Mouse (Mus musculus): ENCODE data around the gene Tmc3. TPM values are rescaled to one million over a fixed set of nuclear protein-coding genes. Genes with fewer than 3 reads are reported as not detected.

Tmc3 gene
- polyA plus RNA-seq, 2 experiments, result 0.96 to 1.5 TPM

DNA sequence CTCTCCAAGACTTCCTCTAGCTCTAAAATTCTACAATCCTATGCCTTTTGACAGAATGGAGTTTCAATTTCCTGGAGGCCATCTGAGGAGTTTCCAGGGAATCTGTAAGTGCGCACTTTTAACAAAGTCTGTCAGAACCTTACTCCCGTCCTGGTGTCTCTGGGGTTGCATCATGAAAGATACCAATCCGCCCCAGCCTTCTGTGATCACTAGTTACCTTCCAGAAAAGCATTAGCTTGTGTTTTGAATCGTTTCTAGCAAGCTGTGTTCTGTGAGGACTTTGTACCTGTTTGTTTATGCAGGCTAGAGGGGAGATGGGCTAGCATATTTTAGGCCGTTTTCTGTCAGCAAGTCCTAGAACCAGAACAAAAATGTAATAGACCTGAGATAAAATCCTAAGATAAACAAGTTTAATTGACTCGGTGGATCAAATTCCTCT lies 48.0 kb downstream of the Tmc3 start:
- peak overlapping the region; percentile 51 for H3K4me2 ChIP-seq (replicated peaks; ENCODE audit: low read depth, low read length, severe bottlenecking)
- DNase-seq (ENCODE audit: low spot score), result no peak
- no peaks in the 10 kb centered on the region for H3K27me3 ChIP-seq (ENCODE audit: control insufficient read depth, insufficient read depth, low read length)
- WGBS, result 52% methylated on average over 6 of the region's 6 CpGs
- no peak overlapping the region for H3K27ac ChIP-seq (replicated peaks; ENCODE audit: low read depth, low read length)
- no peak for TF ChIP-seq POLR2A (IDR thresholded peaks at IDR 0.05; ENCODE audit: borderline replicate concordance, extremely low read depth, insufficient read depth, insufficient read length)
- peaks cover 12% of the 10 kb centered on the region for H3K36me3 ChIP-seq (ENCODE audit: control insufficient read depth, insufficient read depth, low read length)
- H3K9me3 ChIP-seq (ENCODE audit: control insufficient read depth, low read length), result no peaks in the 10 kb centered on the region
- peaks cover 22% of the 10 kb centered on the region for H3K4me1 ChIP-seq (ENCODE audit: control insufficient read depth, insufficient read depth, low read length)
- peak overlapping the region; percentile 67 for H3K9ac ChIP-seq (ENCODE audit: low read depth, low read length, severe bottlenecking)
- H3K4me3 ChIP-seq (replicated peaks; ENCODE audit: low read length), result peak overlapping the region; percentile 55
- ATAC-seq (ENCODE audit: low FRiP score, low read depth), result no peak

DNA sequence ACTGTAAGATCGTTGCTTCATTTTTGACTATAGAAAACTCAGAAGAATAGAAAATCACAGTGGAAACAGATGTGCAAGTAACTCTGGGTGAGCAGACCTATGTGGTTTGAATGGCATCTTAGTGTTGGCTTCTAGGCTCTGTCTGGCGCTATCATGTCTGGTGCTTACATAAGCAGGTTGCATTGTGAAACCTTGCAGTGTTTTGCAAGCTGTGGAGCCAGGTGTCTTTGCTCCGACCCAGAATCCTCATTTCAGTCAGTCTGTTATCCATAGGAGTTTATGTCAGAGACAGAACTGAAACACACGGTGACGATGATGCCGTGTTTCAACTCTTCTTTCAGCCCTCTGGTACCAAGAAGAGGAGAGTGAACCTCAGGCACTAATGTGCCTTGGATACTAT lies 49.1 kb downstream of the Tmc3 start:
- peaks cover 20% of the 10 kb centered on the region for H3K36me3 ChIP-seq (ENCODE audit: control insufficient read depth, insufficient read depth, low read length)
- peaks cover 22% of the 10 kb centered on the region for H3K4me1 ChIP-seq (ENCODE audit: control insufficient read depth, insufficient read depth, low read length)
- H3K9ac ChIP-seq (ENCODE audit: low read depth, low read length, severe bottlenecking), result no peak overlapping the region
- WGBS, result 80% methylated on average over 6 of the region's 6 CpGs
- no peak overlapping the region for H3K27ac ChIP-seq (replicated peaks; ENCODE audit: low read depth, low read length)
- no peak overlapping the region for H3K4me2 ChIP-seq (replicated peaks; ENCODE audit: low read depth, low read length, severe bottlenecking)
- H3K9me3 ChIP-seq (ENCODE audit: control insufficient read depth, low read length), result no peaks in the 10 kb centered on the region
- H3K27me3 ChIP-seq (ENCODE audit: control insufficient read depth, insufficient read depth, low read length), result no peaks in the 10 kb centered on the region
- ATAC-seq (ENCODE audit: low FRiP score, low read depth) (no peak), DNase-seq (ENCODE audit: low spot score) (no peak)
- H3K4me3 ChIP-seq (replicated peaks; ENCODE audit: low read length), result no peak overlapping the region
- no peak for TF ChIP-seq POLR2A (IDR thresholded peaks at IDR 0.05; ENCODE audit: borderline replicate concordance, extremely low read depth, insufficient read depth, insufficient read length)

DNA sequence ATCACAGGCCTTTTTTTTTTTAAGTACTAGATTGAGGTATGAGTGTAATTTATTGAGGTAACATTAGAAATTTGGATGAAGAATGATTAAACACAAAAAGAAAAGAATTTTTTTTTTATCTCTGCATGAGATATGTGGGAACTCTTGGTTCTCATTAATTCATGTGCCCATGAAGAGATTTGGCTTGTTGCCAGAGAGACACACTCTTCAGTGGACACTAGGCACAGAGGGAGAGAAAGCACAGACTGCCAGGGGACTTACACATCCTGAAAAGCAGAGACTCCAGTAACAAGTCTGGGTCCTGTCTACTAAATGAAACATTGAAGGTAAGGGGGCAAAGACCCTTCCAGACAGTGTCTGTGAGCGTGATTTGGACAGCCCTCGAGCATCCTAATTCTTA lies 51.0 kb downstream of the Tmc3 start:
- ATAC-seq (ENCODE audit: low FRiP score, low read depth), result no peak
- no peaks in the 10 kb centered on the region for H3K27me3 ChIP-seq (ENCODE audit: control insufficient read depth, insufficient read depth, low read length)
- WGBS, result 94% methylated on average over 2 of the region's 2 CpGs
- no peak overlapping the region for H3K9ac ChIP-seq (ENCODE audit: low read depth, low read length, severe bottlenecking)
- H3K9me3 ChIP-seq (ENCODE audit: control insufficient read depth, low read length), result no peaks in the 10 kb centered on the region
- no peak for TF ChIP-seq POLR2A (IDR thresholded peaks at IDR 0.05; ENCODE audit: borderline replicate concordance, extremely low read depth, insufficient read depth, insufficient read length)
- H3K36me3 ChIP-seq (ENCODE audit: control insufficient read depth, insufficient read depth, low read length), result peaks cover 31% of the 10 kb centered on the region
- no peak overlapping the region for H3K27ac ChIP-seq (replicated peaks; ENCODE audit: low read depth, low read length)
- H3K4me1 ChIP-seq (ENCODE audit: control insufficient read depth, insufficient read depth, low read length), result peaks cover 22% of the 10 kb centered on the region
- DNase-seq (ENCODE audit: low spot score), result no peak
- H3K4me3 ChIP-seq (replicated peaks; ENCODE audit: low read length), result no peak overlapping the region
- H3K4me2 ChIP-seq (replicated peaks; ENCODE audit: low read depth, low read length, severe bottlenecking), result no peak overlapping the region

DNA sequence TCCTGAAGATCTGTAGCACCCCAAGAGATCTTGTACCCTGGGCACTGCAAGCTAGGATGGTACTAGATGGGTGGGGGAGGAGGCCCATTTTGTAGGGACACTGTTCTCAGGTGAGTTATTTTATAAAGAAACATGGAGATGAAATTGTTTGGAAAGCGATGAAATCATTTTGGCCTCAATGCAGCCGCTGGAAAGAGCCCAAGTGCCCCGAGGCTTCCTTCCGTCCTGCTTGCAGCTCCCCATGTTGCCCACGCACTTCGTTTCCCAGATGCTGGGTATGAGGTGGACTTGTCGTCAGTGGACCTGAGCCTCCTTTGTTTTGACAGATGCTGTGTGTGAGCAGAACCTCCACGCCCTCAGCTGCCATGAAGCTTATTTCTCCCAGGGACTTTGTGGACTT lies 51.7 kb downstream of the Tmc3 start:
- Histone ChIP-seq H3K9ac (ENCODE audit: low read depth, low read length, severe bottlenecking) (no peak overlapping the region), H3K4me1 (ENCODE audit: control insufficient read depth, insufficient read depth, low read length) (peaks cover 18% of the 10 kb centered on the region), H3K27me3 (ENCODE audit: control insufficient read depth, insufficient read depth, low read length) (no peaks in the 10 kb centered on the region), H3K9me3 (ENCODE audit: control insufficient read depth, low read length) (no peaks in the 10 kb centered on the region), H3K27ac (replicated peaks; ENCODE audit: low read depth, low read length) (no peak overlapping the region), H3K36me3 (ENCODE audit: control insufficient read depth, insufficient read depth, low read length) (peaks cover 31% of the 10 kb centered on the region), H3K4me3 (replicated peaks; ENCODE audit: low read length) (no peak overlapping the region), H3K4me2 (replicated peaks; ENCODE audit: low read depth, low read length, severe bottlenecking) (no peak overlapping the region)
- TF ChIP-seq POLR2A (IDR thresholded peaks at IDR 0.05; ENCODE audit: borderline replicate concordance, extremely low read depth, insufficient read depth, insufficient read length), result no peak
- ATAC-seq (ENCODE audit: low FRiP score, low read depth) (no peak), DNase-seq (ENCODE audit: low spot score) (no peak)
- WGBS, result 80% methylated on average over 8 of the region's 8 CpGs

DNA sequence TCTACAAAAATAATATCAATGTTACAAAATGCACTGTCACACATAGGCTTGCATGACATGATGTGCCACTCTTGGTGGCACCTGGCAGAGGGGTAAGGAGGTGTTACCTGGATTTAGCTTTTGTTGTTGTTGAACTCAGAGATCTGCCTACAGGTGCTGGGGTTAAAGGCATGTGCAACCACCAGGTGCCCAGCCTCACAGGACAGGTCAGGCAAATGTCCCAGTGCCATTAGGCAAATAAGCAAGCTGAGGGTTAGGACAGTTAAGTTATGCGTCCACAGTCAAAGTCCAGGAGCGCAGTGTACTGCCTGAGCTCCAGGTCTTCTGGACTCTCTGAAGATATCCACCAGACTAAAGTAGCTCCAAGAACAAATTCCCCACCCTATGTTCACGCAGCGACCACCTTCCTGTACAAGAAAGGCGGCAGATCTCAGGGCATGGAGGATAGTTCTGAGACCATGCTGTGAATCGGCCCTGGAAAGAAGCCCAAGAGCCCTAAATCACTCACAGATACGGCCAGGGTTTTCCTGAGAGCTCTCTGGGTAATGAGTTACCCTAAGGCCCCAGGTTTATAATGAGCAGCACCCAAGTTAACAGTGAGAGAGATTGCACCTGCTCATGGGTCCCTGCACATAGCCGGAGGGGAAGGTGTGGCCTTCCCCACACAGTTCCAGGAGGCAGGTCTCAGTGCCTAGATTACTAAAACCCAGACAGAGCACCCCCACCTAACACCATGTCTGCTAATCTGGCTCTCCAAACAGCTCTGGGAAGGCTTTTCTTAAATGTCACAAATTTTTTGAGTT lies 53.3 kb downstream of the Tmc3 start:
- Histone ChIP-seq H3K27me3 (ENCODE audit: control insufficient read depth, insufficient read depth, low read length) (no peaks in the 10 kb centered on the region), H3K4me3 (replicated peaks; ENCODE audit: low read length) (no peak overlapping the region), H3K27ac (replicated peaks; ENCODE audit: low read depth, low read length) (no peak overlapping the region), H3K4me2 (replicated peaks; ENCODE audit: low read depth, low read length, severe bottlenecking) (no peak overlapping the region), H3K36me3 (ENCODE audit: control insufficient read depth, insufficient read depth, low read length) (peaks cover 39% of the 10 kb centered on the region), H3K9me3 (ENCODE audit: control insufficient read depth, low read length) (no peaks in the 10 kb centered on the region), H3K4me1 (ENCODE audit: control insufficient read depth, insufficient read depth, low read length) (peaks cover 11% of the 10 kb centered on the region), H3K9ac (ENCODE audit: low read depth, low read length, severe bottlenecking) (no peak overlapping the region)
- DNase-seq (ENCODE audit: low spot score) (no peak), ATAC-seq (ENCODE audit: low FRiP score, low read depth) (no peak)
- TF ChIP-seq POLR2A (IDR thresholded peaks at IDR 0.05; ENCODE audit: borderline replicate concordance, extremely low read depth, insufficient read depth, insufficient read length), result no peak
- 90% methylated on average over 8 of the region's 8 CpGs for WGBS

All from limb, embryonic 14.5 days (tissue).